Mouse (Mus musculus): ENCODE measurements at regions not wholly inside any gene's neighbourhood (a gene's known extent, or its start where the extent isn't known, plus 50 kb on each side); places are given as distances from the start of the nearest gene placed in this dataset.

DNA sequence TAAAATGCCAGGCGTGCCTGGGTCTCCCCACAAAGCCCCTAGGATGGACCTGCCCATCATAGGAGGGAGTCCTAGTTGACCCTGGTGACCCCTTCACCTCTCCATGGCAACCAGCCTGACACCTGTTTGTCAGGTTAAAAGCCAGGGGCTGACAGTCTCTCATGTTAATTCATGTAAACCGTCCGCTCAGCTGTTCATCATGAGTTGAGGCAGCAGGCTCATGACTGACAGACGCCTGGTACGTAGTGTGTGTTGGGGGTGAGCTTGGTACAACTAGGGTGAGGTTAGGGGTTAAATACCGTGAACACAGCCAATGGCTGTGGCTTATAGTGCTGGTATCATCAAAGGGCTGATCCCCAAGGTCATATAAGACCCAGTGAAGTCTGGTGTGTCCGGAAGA is 59.7 kb upstream of the Sulf2 start:
- no peak overlapping the region for H3K9ac ChIP-seq (replicated peaks; ENCODE audit: low read depth, low read length)
- no peak overlapping the region for H3K4me2 ChIP-seq (replicated peaks; ENCODE audit: low read depth, low read length)
- no peak overlapping the region for H3K4me3 ChIP-seq (ENCODE audit: low read depth, low read length)
- H3K36me3 ChIP-seq (ENCODE audit: control insufficient read depth, insufficient read depth, low read length), result no peaks in the 10 kb centered on the region
- 68% methylated on average over 7 of the region's 7 CpGs for WGBS
- no peaks in the 10 kb centered on the region for H3K9me3 ChIP-seq (ENCODE audit: control insufficient read depth, low read depth, low read length)
- no peaks in the 10 kb centered on the region for H3K27me3 ChIP-seq (ENCODE audit: control insufficient read depth, insufficient read depth, low read length)
- ATAC-seq (ENCODE audit: insufficient number of reproducible peaks, insufficient read depth, low FRiP score, low read depth), result no peak
- H3K4me1 ChIP-seq (ENCODE audit: control insufficient read depth, insufficient read depth, low read length), result no peaks in the 10 kb centered on the region
- no peak overlapping the region for H3K27ac ChIP-seq (ENCODE audit: low read length)

DNA sequence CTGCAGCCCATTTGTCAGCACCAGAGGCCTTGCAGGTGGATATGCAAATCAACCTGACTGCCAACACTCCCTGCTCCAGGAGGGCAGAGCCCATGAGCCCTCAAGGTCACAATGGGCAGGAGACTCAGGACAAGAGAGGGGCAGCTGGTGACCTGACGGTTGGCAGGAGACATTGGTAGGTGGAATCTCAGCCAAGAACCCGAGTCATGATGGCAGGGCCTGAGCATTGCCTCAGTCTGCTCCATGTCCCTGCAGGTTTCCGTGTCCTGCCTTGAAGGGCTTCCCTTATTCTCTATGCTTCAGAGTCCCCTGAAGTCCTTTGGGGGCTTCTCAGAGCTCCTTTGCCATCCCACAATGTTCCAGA is 51.7 kb upstream of the Sulf2 start:
- no peak overlapping the region for H3K9ac ChIP-seq (replicated peaks; ENCODE audit: low read depth, low read length)
- H3K36me3 ChIP-seq (ENCODE audit: control insufficient read depth, insufficient read depth, low read length), result no peaks in the 10 kb centered on the region
- no peak overlapping the region for H3K27ac ChIP-seq (ENCODE audit: low read length)
- H3K4me3 ChIP-seq (ENCODE audit: low read depth, low read length), result no peak overlapping the region
- H3K4me2 ChIP-seq (replicated peaks; ENCODE audit: low read depth, low read length), result no peak overlapping the region
- no peak for ATAC-seq (ENCODE audit: insufficient number of reproducible peaks, insufficient read depth, low FRiP score, low read depth)
- WGBS, result 94% methylated on average over 3 of the region's 3 CpGs
- H3K4me1 ChIP-seq (ENCODE audit: control insufficient read depth, insufficient read depth, low read length), result no peaks in the 10 kb centered on the region
- H3K27me3 ChIP-seq (ENCODE audit: control insufficient read depth, insufficient read depth, low read length), result no peaks in the 10 kb centered on the region
- no peaks in the 10 kb centered on the region for H3K9me3 ChIP-seq (ENCODE audit: control insufficient read depth, low read depth, low read length)

- Histone ChIP-seq H3K4me2 (replicated peaks; ENCODE audit: low read depth, low read length) (no peak overlapping the region), H3K9ac (replicated peaks; ENCODE audit: low read depth, low read length) (no peak overlapping the region), H3K27ac (ENCODE audit: low read length) (no peak overlapping the region), H3K4me1 (ENCODE audit: control insufficient read depth, insufficient read depth, low read length) (no peaks in the 10 kb centered on the region), H3K36me3 (ENCODE audit: control insufficient read depth, insufficient read depth, low read length) (no peaks in the 10 kb centered on the region), H3K4me3 (ENCODE audit: low read depth, low read length) (no peak overlapping the region), H3K9me3 (ENCODE audit: control insufficient read depth, low read depth, low read length) (no peaks in the 10 kb centered on the region), H3K27me3 (ENCODE audit: control insufficient read depth, insufficient read depth, low read length) (no peaks in the 10 kb centered on the region)
- ATAC-seq (ENCODE audit: insufficient number of reproducible peaks, insufficient read depth, low FRiP score, low read depth), result no peak
- 53% methylated on average over 5 of the region's 5 CpGs for WGBS
These were observed 51.1 kb upstream of the Sulf2 start for GRCm38 (mm10) chr2:166206396-166207144.

All from stomach, embryonic 14.5 days (tissue).